Mouse (Mus musculus): ENCODE measurements at regions not wholly inside any gene's neighbourhood (a gene's known extent, or its start where the extent isn't known, plus 50 kb on each side); places are given as distances from the start of the nearest gene placed in this dataset.
A peak's percentile ranks its signal among the peaks of the same experiment; 100 is the strongest.
"Not testable (repeated sequence)": the region's sequence is repeated elsewhere in the genome, so short reads cannot be mapped to it uniquely, and the experiment has no call there.

GRCm38 (mm10) chrX:68486585-68486984, 191.8 kb upstream of the Fmr1 start:
- H3K4me2 ChIP-seq (replicated peaks), result no peak overlapping the region
- no peaks in the 10 kb centered on the region for H3K9me3 ChIP-seq
- no peak overlapping the region for H3K27ac ChIP-seq
- H3K36me3 ChIP-seq, result no peaks in the 10 kb centered on the region
- H3K27me3 ChIP-seq (replicated peaks), result no peaks in the 10 kb centered on the region
- 79% methylated on average over 1 of the region's 1 CpGs for WGBS
- H3K4me3 ChIP-seq, result no peak overlapping the region
- ATAC-seq (ENCODE audit: low FRiP score, low read depth), result no peak
- no peak overlapping the region for H3K9ac ChIP-seq
- H3K4me1 ChIP-seq, result no peaks in the 10 kb centered on the region

DNA sequence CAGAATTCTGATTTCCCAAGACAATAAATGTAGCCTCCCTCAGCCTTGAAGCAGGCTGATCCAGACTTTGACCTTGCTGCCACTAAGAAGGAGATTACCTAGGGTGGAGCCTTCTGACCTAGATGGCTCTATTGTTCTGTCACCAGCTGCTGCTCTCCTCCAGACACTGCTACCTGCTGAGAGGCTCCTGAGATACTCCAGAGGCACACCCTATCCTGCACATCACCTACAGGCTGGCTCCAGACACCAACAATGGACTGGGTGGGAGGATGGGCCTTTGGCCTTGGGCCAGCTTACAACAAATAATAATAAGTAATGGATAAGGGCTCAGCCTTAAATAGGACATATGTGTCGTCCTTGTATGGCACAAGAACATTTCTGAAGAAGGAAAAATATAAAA, 186.3 kb upstream of the Fmr1 start:
- not testable (repeated sequence) for H3K9me3 ChIP-seq; H3K27me3 ChIP-seq (replicated peaks); H3K9ac ChIP-seq; H3K4me1 ChIP-seq; H3K27ac ChIP-seq; ATAC-seq (ENCODE audit: low FRiP score, low read depth); H3K36me3 ChIP-seq; H3K4me2 ChIP-seq (replicated peaks); H3K4me3 ChIP-seq
- 50% methylated on average over 1 of the region's 1 CpGs for WGBS

GRCm38 (mm10) chrX:68494398-68495143, 183.8 kb upstream of the Fmr1 start:
- H3K4me2 ChIP-seq (replicated peaks), result no peak overlapping the region
- 64% methylated on average over 2 of the region's 2 CpGs for WGBS
- H3K36me3 ChIP-seq, result no peaks in the 10 kb centered on the region
- no peak overlapping the region for H3K9ac ChIP-seq
- no peaks in the 10 kb centered on the region for H3K4me1 ChIP-seq
- no peak overlapping the region for H3K4me3 ChIP-seq
- H3K27ac ChIP-seq, result no peak overlapping the region
- no peak for ATAC-seq (ENCODE audit: low FRiP score, low read depth)
- H3K9me3 ChIP-seq, result no peaks in the 10 kb centered on the region
- H3K27me3 ChIP-seq (replicated peaks), result no peaks in the 10 kb centered on the region

DNA sequence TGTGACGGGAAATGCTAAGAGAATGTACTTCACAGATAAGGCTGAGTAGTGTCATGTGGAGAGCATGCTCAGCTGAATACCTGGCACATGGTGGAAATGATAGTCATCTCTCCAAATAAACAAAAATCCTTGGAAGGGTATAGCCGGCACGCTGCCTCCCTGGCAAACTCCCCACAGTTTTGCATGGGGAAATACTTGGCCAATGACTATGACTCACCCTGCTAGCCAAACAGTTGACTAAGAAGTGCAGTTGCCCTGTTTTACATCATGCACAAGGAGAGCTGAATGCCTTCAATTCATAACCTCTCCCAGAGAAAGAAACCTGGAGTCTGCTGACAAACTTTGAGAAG, 183.2 kb upstream of the Fmr1 start:
- H3K27me3 ChIP-seq (replicated peaks), result no peaks in the 10 kb centered on the region
- H3K27ac ChIP-seq, result no peak overlapping the region
- H3K4me2 ChIP-seq (replicated peaks), result no peak overlapping the region
- no peaks in the 10 kb centered on the region for H3K36me3 ChIP-seq
- no peak for ATAC-seq (ENCODE audit: low FRiP score, low read depth)
- no peak overlapping the region for H3K9ac ChIP-seq
- no peak overlapping the region for H3K4me3 ChIP-seq
- WGBS, result 84% methylated on average over 3 of the region's 3 CpGs
- H3K4me1 ChIP-seq, result no peaks in the 10 kb centered on the region
- H3K9me3 ChIP-seq, result no peaks in the 10 kb centered on the region

GRCm38 (mm10) chrX:68495751-68496150, 182.6 kb upstream of the Fmr1 start:
- Histone ChIP-seq H3K9ac (no peak overlapping the region), H3K36me3 (no peaks in the 10 kb centered on the region), H3K4me2 (replicated peaks) (no peak overlapping the region), H3K4me1 (no peaks in the 10 kb centered on the region), H3K9me3 (no peaks in the 10 kb centered on the region), H3K27me3 (replicated peaks) (no peaks in the 10 kb centered on the region), H3K4me3 (no peak overlapping the region), H3K27ac (no peak overlapping the region)
- 90% methylated on average over 5 of the region's 5 CpGs for WGBS
- ATAC-seq (ENCODE audit: low FRiP score, low read depth), result no peak

DNA sequence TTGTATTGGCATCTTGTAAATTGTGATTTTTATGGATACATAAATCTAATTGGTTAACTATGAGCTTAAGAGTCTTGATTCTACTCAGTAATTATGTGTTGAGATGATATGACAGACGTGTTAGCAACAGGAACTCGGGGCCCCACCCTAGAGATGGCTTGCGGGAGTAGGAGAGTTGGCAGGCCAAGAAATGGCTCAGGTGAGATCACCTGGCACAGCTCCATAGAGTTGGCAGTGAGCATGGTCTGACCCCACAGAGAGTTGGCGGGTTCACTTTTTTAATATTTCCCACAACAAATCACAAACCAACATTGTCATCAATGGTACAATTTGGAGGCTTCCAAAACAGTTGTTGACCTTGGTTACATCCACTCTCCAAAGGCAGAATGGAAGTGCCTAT, 180.5 kb upstream of the Fmr1 start:
- Histone ChIP-seq H3K9me3 (no peaks in the 10 kb centered on the region), H3K27ac (no peak overlapping the region), H3K9ac (no peak overlapping the region), H3K4me3 (no peak overlapping the region), H3K27me3 (replicated peaks) (no peaks in the 10 kb centered on the region), H3K4me2 (replicated peaks) (no peak overlapping the region), H3K4me1 (no peaks in the 10 kb centered on the region), H3K36me3 (no peaks in the 10 kb centered on the region)
- ATAC-seq (ENCODE audit: low FRiP score, low read depth), result no peak
- 96% methylated on average over 4 of the region's 4 CpGs for WGBS

DNA sequence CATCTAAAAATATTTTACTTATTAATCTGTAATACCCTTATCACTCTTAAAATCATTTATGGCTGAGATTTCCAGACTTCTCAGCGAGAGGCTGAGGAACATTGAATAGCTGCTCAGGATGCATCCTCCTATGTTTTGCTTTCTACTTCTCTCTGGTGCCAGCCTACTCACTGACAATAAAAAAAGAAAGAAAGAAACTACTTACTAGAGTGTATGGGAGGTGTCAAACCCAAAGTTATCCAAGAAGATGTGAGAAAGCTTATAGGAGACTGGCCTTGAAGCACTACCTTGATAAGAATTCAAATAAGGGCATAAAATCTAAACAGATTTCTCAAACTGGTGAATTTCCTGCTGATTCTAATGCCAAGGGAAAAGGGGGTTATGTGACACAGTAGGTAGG, 175.4 kb upstream of the Fmr1 start:
- H3K9me3 ChIP-seq, result no peaks in the 10 kb centered on the region
- H3K4me2 ChIP-seq (replicated peaks), result no peak overlapping the region
- no peak for ATAC-seq (ENCODE audit: low FRiP score, low read depth)
- no peak overlapping the region for H3K9ac ChIP-seq
- H3K4me3 ChIP-seq, result no peak overlapping the region
- H3K27me3 ChIP-seq (replicated peaks), result no peaks in the 10 kb centered on the region
- no peaks in the 10 kb centered on the region for H3K36me3 ChIP-seq
- H3K27ac ChIP-seq, result no peak overlapping the region
- no peaks in the 10 kb centered on the region for H3K4me1 ChIP-seq
- WGBS, result 88% methylated on average over 1 of the region's 1 CpGs

DNA sequence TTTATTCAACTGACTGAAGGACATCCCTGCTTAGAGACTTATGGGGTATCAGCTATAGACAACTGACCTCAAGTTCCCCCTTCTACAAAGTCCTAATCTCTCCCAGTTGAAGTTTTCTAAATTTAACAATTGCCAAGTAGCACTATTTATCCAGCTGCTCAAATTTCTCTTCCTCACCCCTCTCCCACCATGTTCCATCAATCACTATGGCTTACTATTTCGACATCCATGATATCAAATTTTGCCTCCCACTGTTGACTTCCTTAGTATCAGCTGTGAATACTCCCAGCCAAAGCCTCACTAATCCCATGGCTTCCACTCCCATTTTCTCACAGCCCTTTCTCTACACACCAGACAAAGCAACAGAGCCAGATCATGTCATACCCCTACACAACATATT, 170.7 kb upstream of the Fmr1 start:
- Histone ChIP-seq H3K36me3 (no peaks in the 10 kb centered on the region), H3K4me2 (replicated peaks) (no peak overlapping the region), H3K9ac (no peak overlapping the region), H3K4me1 (no peaks in the 10 kb centered on the region), H3K27ac (no peak overlapping the region), H3K4me3 (no peak overlapping the region), H3K9me3 (no peaks in the 10 kb centered on the region), H3K27me3 (replicated peaks) (no peaks in the 10 kb centered on the region)
- no peak for ATAC-seq (ENCODE audit: low FRiP score, low read depth)
- WGBS, result 81% methylated on average over 1 of the region's 1 CpGs

DNA sequence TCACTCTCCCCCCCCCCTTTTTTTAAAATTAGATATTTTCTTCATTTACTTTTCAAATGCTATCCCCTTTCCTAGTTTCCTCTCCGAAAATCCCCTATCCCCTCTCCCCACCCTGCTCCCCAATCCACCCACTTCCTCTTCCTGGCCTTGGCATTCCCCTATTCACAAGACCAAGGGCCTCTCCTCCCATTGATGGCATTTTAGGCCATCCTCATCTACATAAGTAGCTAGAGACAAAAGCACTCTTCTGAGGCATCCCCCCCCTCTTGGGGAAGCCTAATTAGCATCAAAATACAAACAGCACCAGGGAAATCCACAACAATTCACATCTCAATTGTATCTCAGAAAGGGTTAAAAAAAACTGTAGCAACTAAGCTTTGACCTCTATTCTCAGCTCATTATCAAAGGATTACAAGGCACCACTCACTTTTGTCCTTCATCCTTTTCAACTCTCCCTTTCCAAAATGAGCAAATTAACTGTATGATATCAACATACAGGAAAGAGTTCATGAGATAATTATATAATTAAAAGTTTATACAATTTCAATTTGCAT, 166.1 kb upstream of the Fmr1 start:
- ATAC-seq (ENCODE audit: low FRiP score, low read depth), result 0 out of 2 replicates have a peak, but pooled peaks have one; percentile 33
- H3K9ac ChIP-seq, result no peak overlapping the region
- no peak overlapping the region for H3K4me2 ChIP-seq (replicated peaks)

GRCm38 (mm10) chrX:68546561-68546960, 131.8 kb upstream of the Fmr1 start:
- Histone ChIP-seq H3K36me3 (no peaks in the 10 kb centered on the region), H3K27ac (no peak overlapping the region), H3K4me3 (no peak overlapping the region), H3K4me2 (replicated peaks) (no peak overlapping the region), H3K9ac (no peak overlapping the region), H3K4me1 (no peaks in the 10 kb centered on the region), H3K27me3 (replicated peaks) (no peaks in the 10 kb centered on the region), H3K9me3 (no peaks in the 10 kb centered on the region)
- 68% methylated on average over 2 of the region's 2 CpGs for WGBS
- no peak for ATAC-seq (ENCODE audit: low FRiP score, low read depth)

More for the DNA sequence above, 166.1 kb upstream of the Fmr1 start:
- Histone ChIP-seq H3K9me3 (no peaks in the 10 kb centered on the region), H3K27ac (no peak overlapping the region), H3K4me1 (no peaks in the 10 kb centered on the region), H3K4me3 (no peak overlapping the region), H3K36me3 (no peaks in the 10 kb centered on the region), H3K27me3 (replicated peaks) (no peaks in the 10 kb centered on the region)
- 11% methylated on average over 1 of the region's 1 CpGs for WGBS

DNA sequence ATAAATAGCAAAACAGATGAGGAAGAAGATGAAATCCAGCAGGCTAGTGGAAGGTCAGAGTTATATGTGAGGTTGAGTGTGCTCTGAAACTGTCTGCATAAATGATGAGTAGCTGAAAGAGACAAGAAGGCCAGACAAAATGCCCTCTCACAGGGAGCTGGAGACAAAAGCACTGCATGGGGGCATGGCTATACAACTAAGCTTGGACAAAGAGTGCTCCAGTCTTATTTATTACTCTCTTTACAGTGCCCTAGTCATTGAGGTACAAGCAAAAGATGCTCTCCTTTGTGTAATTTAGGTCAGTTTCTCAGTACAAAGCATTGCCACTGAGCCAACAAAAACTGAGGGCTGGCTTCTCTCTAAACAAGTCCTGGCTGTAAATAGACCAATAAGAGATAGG, 124.3 kb upstream of the Fmr1 start:
- peak; percentile 86 for ATAC-seq (ENCODE audit: low FRiP score, low read depth)
- Histone ChIP-seq H3K4me1 (no peaks in the 10 kb centered on the region), H3K4me3 (no peak overlapping the region), H3K27ac (no peak overlapping the region), H3K36me3 (no peaks in the 10 kb centered on the region), H3K27me3 (replicated peaks) (no peaks in the 10 kb centered on the region), H3K9ac (no peak overlapping the region), H3K4me2 (replicated peaks) (no peak overlapping the region), H3K9me3 (no peaks in the 10 kb centered on the region)

DNA sequence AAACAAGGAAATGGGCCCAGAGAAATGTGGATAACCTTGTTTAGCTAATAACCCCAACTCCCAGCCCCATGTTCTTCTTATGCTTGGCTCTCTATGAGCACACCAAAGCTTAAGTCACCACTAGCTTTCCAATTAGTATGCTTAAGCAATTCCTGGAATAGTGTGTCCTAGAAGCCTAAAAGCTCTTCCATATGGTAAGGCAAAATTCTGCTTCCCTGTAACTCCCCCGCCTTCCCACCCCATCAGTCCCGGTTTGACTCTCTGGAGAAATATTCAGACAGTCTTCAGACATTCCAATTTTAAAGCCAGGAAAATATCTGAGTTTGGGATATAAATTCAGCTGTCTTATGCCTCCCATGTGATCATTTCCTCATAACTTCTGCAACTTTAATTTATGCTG, 120.6 kb upstream of the Fmr1 start:
- no peak overlapping the region for H3K4me3 ChIP-seq
- 84% methylated on average over 2 of the region's 2 CpGs for WGBS
- H3K27ac ChIP-seq, result no peak overlapping the region
- H3K9me3 ChIP-seq, result no peaks in the 10 kb centered on the region
- H3K36me3 ChIP-seq, result no peaks in the 10 kb centered on the region
- H3K4me1 ChIP-seq, result no peaks in the 10 kb centered on the region
- H3K9ac ChIP-seq, result no peak overlapping the region
- H3K4me2 ChIP-seq (replicated peaks), result no peak overlapping the region
- no peak for ATAC-seq (ENCODE audit: low FRiP score, low read depth)
- H3K27me3 ChIP-seq (replicated peaks), result no peaks in the 10 kb centered on the region

DNA sequence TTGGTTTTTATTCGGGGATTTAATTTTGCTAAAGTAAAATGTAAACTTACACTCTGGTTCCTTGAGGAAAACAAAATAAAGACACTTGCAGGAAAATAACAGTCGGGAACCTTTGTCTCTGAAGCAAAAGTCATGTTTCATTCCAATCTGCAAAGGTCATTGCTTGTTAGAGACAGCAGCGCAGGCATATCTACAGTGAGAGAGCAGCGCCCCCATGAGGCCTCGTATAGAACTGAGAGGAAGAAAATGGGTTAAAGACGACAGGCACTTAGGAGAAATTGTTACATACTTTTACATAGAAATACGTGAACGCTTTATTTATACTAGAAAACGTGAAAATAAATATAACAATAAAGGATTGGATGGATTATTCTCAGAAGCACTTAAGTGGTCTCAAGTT, 93.1 kb upstream of the Fmr1 start:
- WGBS, result 21% methylated on average over 9 of the region's 9 CpGs
- Histone ChIP-seq H3K4me3 (no peak overlapping the region), H3K27me3 (replicated peaks) (no peaks in the 10 kb centered on the region), H3K9me3 (no peaks in the 10 kb centered on the region), H3K27ac (no peak overlapping the region), H3K4me2 (replicated peaks) (no peak overlapping the region), H3K9ac (no peak overlapping the region), H3K36me3 (no peaks in the 10 kb centered on the region), H3K4me1 (no peaks in the 10 kb centered on the region)
- ATAC-seq (ENCODE audit: low FRiP score, low read depth), result no peak
